ENCODE assay signal across 21 mouse cellular contexts in the genomic region with DNA sequence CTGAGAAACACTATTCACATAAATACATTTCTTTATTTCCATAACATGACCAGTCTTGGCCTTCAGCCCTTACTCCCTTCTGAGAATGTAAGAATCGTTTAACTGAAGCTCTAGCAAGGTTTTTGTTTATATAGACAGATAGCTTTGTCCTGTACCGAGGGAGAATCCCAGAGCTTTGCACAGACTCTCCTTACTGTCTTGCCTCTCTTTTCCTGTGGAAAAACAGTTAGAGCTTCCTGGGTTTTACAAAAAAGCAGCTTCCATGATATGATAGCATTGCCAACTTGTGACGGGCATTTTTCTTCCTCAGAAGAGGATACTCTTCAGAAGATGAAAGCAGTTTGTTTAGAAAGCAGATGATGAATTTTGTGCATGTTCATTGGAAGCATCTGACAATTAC.
DNase-seq lines count a peak whose midpoint lies in the region; ATAC-seq and TF ChIP-seq lines count a peak whose summit lies in the region.
"Had no signal": no experiment of that assay in that cellular context is flagged by ENCODE, and none has a peak within 500 bp of the region (broad histone marks: within the 10 kb centered on the region; RNA-seq: fewer than 3 reads in every experiment).

No protein-coding gene starts in this region.

- H3K4me3 ChIP-seq in intestine, embryonic 14.5 days (ENCODE audit: low read depth, low read length), result no peak overlapping the region
- no peak overlapping the region for H3K4me3 ChIP-seq in intestine, postnatal 0 days (ENCODE audit: low read depth, low read length)
- H3K4me3 ChIP-seq in liver, embryonic 11.5 days (ENCODE audit: low read depth, low read length), result no peak overlapping the region
- H3K4me3 ChIP-seq in liver, postnatal 0 days (ENCODE audit: low read depth, low read length), result no peak overlapping the region
- H3K4me3 ChIP-seq in stomach, embryonic 15.5 days (replicated peaks), result no peak overlapping the region
- no peak overlapping the region for H3K4me3 ChIP-seq in stomach, postnatal 0 days (ENCODE audit: low read depth, low read length)
- H3K4me3 ChIP-seq: heart, embryonic 12.5 days; hindbrain, embryonic 10.5 days; layer of hippocampus, adult 2 months had no signal

- no peak overlapping the region for H3K9ac ChIP-seq in intestine, embryonic 14.5 days (ENCODE audit: low read length)
- H3K9ac ChIP-seq in intestine, postnatal 0 days (ENCODE audit: low read depth, low read length), result no peak overlapping the region
- H3K9ac ChIP-seq in liver, embryonic 11.5 days (ENCODE audit: low read depth, low read length), result no peak overlapping the region
- no peak overlapping the region for H3K9ac ChIP-seq in liver, postnatal 0 days (replicated peaks)
- H3K9ac ChIP-seq in stomach, embryonic 15.5 days, result no peak overlapping the region
- H3K9ac ChIP-seq in stomach, postnatal 0 days (ENCODE audit: low read length), result no peak overlapping the region
- H3K9ac ChIP-seq: forebrain, postnatal 0 days; heart, embryonic 12.5 days had no signal

- TF ChIP-seq CTCF in intestine, postnatal 0 days (IDR thresholded peaks at IDR 0.05; ENCODE audit: low read depth), result no peak
- TF ChIP-seq CTCF in liver, postnatal 0 days (IDR thresholded peaks at IDR 0.05; ENCODE audit: low read depth), result no peak
- no peak for TF ChIP-seq CTCF in stomach, postnatal 0 days (IDR thresholded peaks at IDR 0.05; ENCODE audit: low read depth)

- no peak for TF ChIP-seq EP300 in liver, postnatal 0 days (IDR thresholded peaks at IDR 0.05; ENCODE audit: low read depth)
- TF ChIP-seq EP300 in stomach, postnatal 0 days (optimal IDR thresholded peaks at IDR 0.05), result no peak

- no peak overlapping the region for H3K4me2 ChIP-seq in intestine, embryonic 14.5 days (ENCODE audit: low read length)
- no peak overlapping the region for H3K4me2 ChIP-seq in intestine, postnatal 0 days (replicated peaks; ENCODE audit: low read depth)
- no peak overlapping the region for H3K4me2 ChIP-seq in liver, embryonic 11.5 days
- H3K4me2 ChIP-seq in liver, postnatal 0 days (ENCODE audit: low read depth, low read length), result no peak overlapping the region
- H3K4me2 ChIP-seq in stomach, embryonic 15.5 days, result no peak overlapping the region
- no peak overlapping the region for H3K4me2 ChIP-seq in stomach, postnatal 0 days (replicated peaks; ENCODE audit: low read depth)
- H3K4me2 ChIP-seq: heart, embryonic 12.5 days had no signal

- H3K9me3 ChIP-seq in intestine, embryonic 14.5 days (ENCODE audit: control insufficient read depth, low read length), result no peaks in the 10 kb centered on the region
- no peaks in the 10 kb centered on the region for H3K9me3 ChIP-seq in intestine, postnatal 0 days (ENCODE audit: control insufficient read depth)
- H3K9me3 ChIP-seq in liver, embryonic 11.5 days (ENCODE audit: control insufficient read depth, low read length), result no peaks in the 10 kb centered on the region
- no peaks in the 10 kb centered on the region for H3K9me3 ChIP-seq in liver, postnatal 0 days (ENCODE audit: low read length)
- H3K9me3 ChIP-seq in stomach, embryonic 15.5 days, result no peaks in the 10 kb centered on the region
- no peaks in the 10 kb centered on the region for H3K9me3 ChIP-seq in stomach, postnatal 0 days (ENCODE audit: control insufficient read depth, low read length)
- H3K9me3 ChIP-seq: heart, embryonic 12.5 days; hindbrain, embryonic 10.5 days had no signal

- H3K4me1 ChIP-seq in intestine, embryonic 14.5 days (replicated peaks; ENCODE audit: control insufficient read depth, insufficient read depth, low read length), result peaks cover 6% of the 10 kb centered on the region; the same call in 1 of the 2 replicates
- no peaks in the 10 kb centered on the region for H3K4me1 ChIP-seq in intestine, postnatal 0 days (replicated peaks; ENCODE audit: control insufficient read depth, insufficient read depth, low read length)
- no peaks in the 10 kb centered on the region for H3K4me1 ChIP-seq in liver, embryonic 11.5 days (replicated peaks; ENCODE audit: control insufficient read depth, insufficient read depth, low read length)
- H3K4me1 ChIP-seq in liver, postnatal 0 days (ENCODE audit: insufficient read depth), result no peaks in the 10 kb centered on the region
- H3K4me1 ChIP-seq in stomach, embryonic 15.5 days, result no peaks in the 10 kb centered on the region
- no peaks in the 10 kb centered on the region for H3K4me1 ChIP-seq in stomach, postnatal 0 days (replicated peaks; ENCODE audit: control insufficient read depth, insufficient read depth)
- H3K4me1 ChIP-seq: hindbrain, embryonic 10.5 days had no signal

- no peaks in the 10 kb centered on the region for H3K36me3 ChIP-seq in intestine, embryonic 14.5 days (ENCODE audit: control insufficient read depth, insufficient read depth, low read length)
- H3K36me3 ChIP-seq in intestine, postnatal 0 days (ENCODE audit: control insufficient read depth, insufficient read depth), result no peaks in the 10 kb centered on the region
- H3K36me3 ChIP-seq in liver, embryonic 11.5 days (ENCODE audit: control insufficient read depth, insufficient read depth, low read length), result no peaks in the 10 kb centered on the region
- no peaks in the 10 kb centered on the region for H3K36me3 ChIP-seq in liver, postnatal 0 days (replicated peaks; ENCODE audit: insufficient read depth, low read length)
- no peaks in the 10 kb centered on the region for H3K36me3 ChIP-seq in stomach, embryonic 15.5 days
- H3K36me3 ChIP-seq in stomach, postnatal 0 days (ENCODE audit: control insufficient read depth, insufficient read depth, low read length), result no peaks in the 10 kb centered on the region
- H3K36me3 ChIP-seq: heart, embryonic 12.5 days; hindbrain, embryonic 10.5 days had no signal

- no peaks in the 10 kb centered on the region for H3K27me3 ChIP-seq in intestine, embryonic 14.5 days (replicated peaks; ENCODE audit: control insufficient read depth, insufficient read depth, low read length)
- H3K27me3 ChIP-seq in intestine, postnatal 0 days (replicated peaks; ENCODE audit: control insufficient read depth, insufficient read depth, low read length), result no peaks in the 10 kb centered on the region
- no peaks in the 10 kb centered on the region for H3K27me3 ChIP-seq in liver, embryonic 11.5 days (replicated peaks; ENCODE audit: control insufficient read depth, insufficient read depth, low read length)
- no peaks in the 10 kb centered on the region for H3K27me3 ChIP-seq in liver, postnatal 0 days (ENCODE audit: insufficient read depth, low read length)
- no peaks in the 10 kb centered on the region for H3K27me3 ChIP-seq in stomach, embryonic 15.5 days (replicated peaks)
- H3K27me3 ChIP-seq in stomach, postnatal 0 days (ENCODE audit: control insufficient read depth, insufficient read depth, low read length), result no peaks in the 10 kb centered on the region
- H3K27me3 ChIP-seq: heart, embryonic 12.5 days had no signal

- WGBS in intestine, embryonic 14.5 days, result 14% methylated on average over 3 of the region's 3 CpGs
- WGBS in intestine, postnatal 0 days, result 31% methylated on average over 3 of the region's 3 CpGs
- WGBS in liver, embryonic 11.5 days, result 37% methylated on average over 3 of the region's 3 CpGs
- 47% methylated on average over 3 of the region's 3 CpGs for WGBS in liver, postnatal 0 days (ENCODE audit: insufficient replicate concordance)
- 30% methylated on average over 3 of the region's 3 CpGs for WGBS in stomach, embryonic 15.5 days
- WGBS in stomach, postnatal 0 days, result 27% methylated on average over 3 of the region's 3 CpGs

- no peak for DNase-seq in intestine, embryonic 14.5 days (ENCODE audit: low spot score)
- no peak for DNase-seq in liver, embryonic 11.5 days (ENCODE audit: low spot score)
- no peak for DNase-seq in liver, postnatal 0 days
- DNase-seq in stomach, postnatal 0 days (ENCODE audit: low spot score), result no peak
- DNase-seq in layer of hippocampus, postnatal 36 days, result no peak
- DNase-seq: adrenal gland, postnatal 10 days; cerebellum, adult 2 months; forebrain, postnatal 0 days; gastrocnemius, postnatal 14 days; heart, adult 11 months; heart, postnatal 10 days; right cerebral cortex, adult 18-20 months had no signal

- ATAC-seq in intestine, embryonic 14.5 days (replicated peaks; ENCODE audit: low FRiP score, low TSS enrichment, low read depth), result no peak
- ATAC-seq in intestine, postnatal 0 days, result no peak
- no peak for ATAC-seq in liver, embryonic 11.5 days (replicated peaks; ENCODE audit: low FRiP score)
- no peak for ATAC-seq in liver, postnatal 0 days
- ATAC-seq in stomach, embryonic 15.5 days (ENCODE audit: insufficient read depth, low FRiP score, low read depth), result no peak
- ATAC-seq in stomach, postnatal 0 days (ENCODE audit: low FRiP score, low TSS enrichment), result no peak
- ATAC-seq in cerebellum, adult (ENCODE audit: insufficient number of reproducible peaks, low FRiP score, low TSS enrichment), result no peak
- ATAC-seq: forebrain, postnatal 0 days; hindbrain, embryonic 16.5 days; midbrain, embryonic 16.5 days had no signal

- H3K27ac ChIP-seq in intestine, embryonic 14.5 days (ENCODE audit: low read depth), result peak overlapping the region; percentile 64
- no peak overlapping the region for H3K27ac ChIP-seq in intestine, postnatal 0 days (ENCODE audit: low read depth, low read length)
- peak overlapping the region; percentile 25; the same call in 1 of the 2 replicates for H3K27ac ChIP-seq in liver, embryonic 11.5 days (ENCODE audit: low read depth, low read length)
- H3K27ac ChIP-seq in liver, postnatal 0 days (ENCODE audit: low read depth), result no peak overlapping the region
- H3K27ac ChIP-seq in stomach, embryonic 15.5 days, result peak overlapping the region; percentile 59; the same call in 1 of the 2 replicates
- H3K27ac ChIP-seq in stomach, postnatal 0 days (replicated peaks), result no peak overlapping the region
- H3K27ac ChIP-seq: hindbrain, embryonic 10.5 days; layer of hippocampus, adult 2 months; macrophage had no signal

Comparison
In these comparisons a context has a peak if more than half of its experiments do, and no peak if none do; other contexts are left out.
1. H3K27ac ChIP-seq: peak in intestine, embryonic 14.5 days (single experiment), liver, embryonic 11.5 days (single experiment) and stomach, embryonic 15.5 days (single experiment); none in intestine, postnatal 0 days (single experiment), liver, postnatal 0 days (single experiment) and stomach, postnatal 0 days (single experiment).